Mouse (Mus musculus) heart, embryonic 16.5 days (tissue): ENCODE measurements around the gene Tacc2. TPM values are rescaled to one million over a fixed set of nuclear protein-coding genes. Genes with fewer than 3 reads are reported as not detected.

Experiments used
- ATAC-seq: fragments of 200-750 bp; cut with Nextera tagmentation; replicated peaks from 2 replicates; pipeline ENCODE4 v1.8.0; 2017; ENCODE audit warnings: moderate number of reproducible peaks; ENCODE audit not compliant: insufficient read depth, low FRiP score; ENCODE audit errors: extremely low read depth
- H3K27ac ChIP-seq: fragments of 300-500 bp; sonication (generic); 2 replicates; pipeline ENCODE4 v1.5.1; 2014; ENCODE audit warnings: mild to moderate bottlenecking, low read length, control low read depth, moderate library complexity
- H3K27me3 ChIP-seq: fragments of 300-500 bp; sonication (generic); 2 replicates; pipeline ENCODE4 v1.6.1; 2014; ENCODE audit warnings: low read length, mixed read lengths; ENCODE audit not compliant: control insufficient read depth, insufficient read depth
- H3K36me3 ChIP-seq: fragments of 300-500 bp; sonication (generic); 2 replicates; pipeline ENCODE4 v1.6.1; 2014; ENCODE audit not compliant: control insufficient read depth, insufficient read depth
- H3K4me1 ChIP-seq: fragments of 300-500 bp; sonication (generic); 2 replicates; pipeline ENCODE4 v1.6.1; 2014; ENCODE audit warnings: low read length, mixed read lengths; ENCODE audit not compliant: control insufficient read depth, insufficient read depth
- H3K4me2 ChIP-seq: fragments of 300-500 bp; sonication (generic); 2 replicates; pipeline ENCODE4 v1.6.1; 2014; ENCODE audit warnings: low read depth, mild to moderate bottlenecking, control low read depth, low read length
- H3K4me3 ChIP-seq: fragments of 300-500 bp; sonication (generic); 2 replicates; pipeline ENCODE4 v1.5.1; 2014; ENCODE audit warnings: mild to moderate bottlenecking, control low read depth, low read length
- H3K9ac ChIP-seq: fragments of 300-500 bp; sonication (generic); 2 replicates; pipeline ENCODE4 v1.6.1; 2014; ENCODE audit warnings: low read length, control low read depth
- H3K9me3 ChIP-seq: fragments of 300-500 bp; sonication (generic); replicated peaks from 2 replicates; pipeline ENCODE4 v1.6.1; 2016; ENCODE audit warnings: low read length; ENCODE audit not compliant: control insufficient read depth
- WGBS: fragments of 180-500 bp; shearing (Covaris S2); extraction: QIAGEN DNeasy Blood & Tissue Kit; methylation state at CpG from one replicate; pipeline ENCODE4 v1.1.7; 2014; 5-methylcytosine and 5-hydroxymethylcytosine counted together
- polyA plus RNA-seq: library from polyadenylated mRNA; unstranded; fragments of >200 nt; fragmentation: Nextera tagmentation; extraction: Ambion mirVana; gene quantifications from 2 replicates; pipeline ENCODE4 v1.2.1, GENCODE M21; 2015

The Tacc2 gene
- polyA plus RNA-seq, 1 experiment from 2014 or later = 47.0 TPM

GRCm38 (mm10) chr7:130780866-130781419 lies 203.7 kb downstream of the Tacc2 start:
- Histone ChIP-seq H3K4me1 (peaks cover 15% of the 10 kb centered on the region), H3K27me3 (no peaks in the 10 kb centered on the region; the same call in 1 of the 2 replicates), H3K4me2 (no peak overlapping the region), H3K9me3 (no peaks in the 10 kb centered on the region), H3K9ac (no peak overlapping the region), H3K36me3 (no peaks in the 10 kb centered on the region), H3K27ac (peak overlapping the region; percentile 81), H3K4me3 (no peak overlapping the region)
- peak; percentile 74 for ATAC-seq
- 20% methylated on average over 5 of the region's 5 CpGs for WGBS

- ATAC-seq = no peak
- 72% methylated on average over 5 of the region's 5 CpGs for WGBS
- H3K4me1 ChIP-seq = peaks cover 23% of the 10 kb centered on the region
- H3K9ac ChIP-seq = no peak overlapping the region
- no peak overlapping the region for H3K27ac ChIP-seq
- no peaks in the 10 kb centered on the region; the same call in 1 of the 2 replicates for H3K27me3 ChIP-seq
- H3K9me3 ChIP-seq = no peaks in the 10 kb centered on the region
- H3K4me2 ChIP-seq = no peak overlapping the region
- H3K36me3 ChIP-seq = no peaks in the 10 kb centered on the region
- no peak overlapping the region for H3K4me3 ChIP-seq
Observed at GRCm38 (mm10) chr7:130782501-130783050, 205.3 kb downstream of the Tacc2 start.

- peak; percentile 28; the same call in 1 of the 2 replicates for ATAC-seq
- Histone ChIP-seq H3K27ac (no peak overlapping the region), H3K9me3 (no peaks in the 10 kb centered on the region), H3K36me3 (no peaks in the 10 kb centered on the region), H3K4me3 (no peak overlapping the region), H3K4me1 (peaks cover 15% of the 10 kb centered on the region), H3K9ac (no peak overlapping the region), H3K4me2 (no peak overlapping the region), H3K27me3 (no peaks in the 10 kb centered on the region; the same call in 1 of the 2 replicates)
- WGBS = 37% methylated on average over 12 of the region's 12 CpGs
Observed at GRCm38 (mm10) chr7:130785923-130786575, 208.8 kb downstream of the Tacc2 start.

GRCm38 (mm10) chr7:130786708-130787107 lies 209.5 kb downstream of the Tacc2 start:
- Histone ChIP-seq H3K9me3 (no peaks in the 10 kb centered on the region), H3K4me2 (no peak overlapping the region), H3K27me3 (no peaks in the 10 kb centered on the region; the same call in 1 of the 2 replicates), H3K36me3 (no peaks in the 10 kb centered on the region), H3K9ac (no peak overlapping the region), H3K4me1 (peaks cover 9% of the 10 kb centered on the region), H3K27ac (no peak overlapping the region), H3K4me3 (no peak overlapping the region)
- 0 out of 2 replicates have a peak, but pooled peaks have one; percentile 15 for ATAC-seq
- 48% methylated on average over 5 of the region's 5 CpGs for WGBS

GRCm38 (mm10) chr7:130787537-130787936 lies 210.3 kb downstream of the Tacc2 start:
- H3K36me3 ChIP-seq = no peaks in the 10 kb centered on the region
- WGBS = 92% methylated on average over 4 of the region's 4 CpGs
- no peak overlapping the region for H3K4me2 ChIP-seq
- no peaks in the 10 kb centered on the region for H3K9me3 ChIP-seq
- H3K4me1 ChIP-seq = peaks cover 9% of the 10 kb centered on the region
- H3K4me3 ChIP-seq = no peak overlapping the region
- no peak overlapping the region for H3K27ac ChIP-seq
- no peaks in the 10 kb centered on the region; the same call in 1 of the 2 replicates for H3K27me3 ChIP-seq
- H3K9ac ChIP-seq = no peak overlapping the region
- ATAC-seq = no peak

GRCm38 (mm10) chr7:130788950-130789349 lies 211.7 kb downstream of the Tacc2 start:
- H3K36me3 ChIP-seq = no peaks in the 10 kb centered on the region
- H3K4me3 ChIP-seq = no peak overlapping the region
- ATAC-seq = no peak
- H3K27me3 ChIP-seq = no peaks in the 10 kb centered on the region
- H3K9me3 ChIP-seq = no peaks in the 10 kb centered on the region
- no peak overlapping the region for H3K27ac ChIP-seq
- H3K9ac ChIP-seq = no peak overlapping the region
- peaks cover 9% of the 10 kb centered on the region for H3K4me1 ChIP-seq
- WGBS = 89% methylated on average over 3 of the region's 3 CpGs
- no peak overlapping the region for H3K4me2 ChIP-seq

GRCm38 (mm10) chr7:130789456-130789855 lies 212.2 kb downstream of the Tacc2 start:
- no peak for ATAC-seq
- H3K4me3 ChIP-seq = no peak overlapping the region
- WGBS = 90% methylated on average over 7 of the region's 7 CpGs

GRCm38 (mm10) chr7:130793671-130794070 lies 216.4 kb downstream of the Tacc2 start:
- WGBS = 69% methylated on average over 9 of the region's 9 CpGs
- Histone ChIP-seq H3K4me3 (no peak overlapping the region), H3K27me3 (no peaks in the 10 kb centered on the region), H3K9ac (no peak overlapping the region), H3K9me3 (no peaks in the 10 kb centered on the region), H3K4me2 (no peak overlapping the region), H3K36me3 (no peaks in the 10 kb centered on the region), H3K4me1 (no peaks in the 10 kb centered on the region; the same call in 1 of the 2 replicates), H3K27ac (no peak overlapping the region)
- no peak for ATAC-seq

More at GRCm38 (mm10) chr7:130789456-130789855, 212.2 kb downstream of the Tacc2 start:
- Histone ChIP-seq H3K27me3 (no peaks in the 10 kb centered on the region), H3K9ac (no peak overlapping the region), H3K36me3 (no peaks in the 10 kb centered on the region), H3K4me1 (peaks cover 9% of the 10 kb centered on the region), H3K4me2 (no peak overlapping the region), H3K27ac (no peak overlapping the region), H3K9me3 (no peaks in the 10 kb centered on the region)

- Histone ChIP-seq H3K36me3 (no peaks in the 10 kb centered on the region), H3K9ac (no peak overlapping the region), H3K9me3 (no peaks in the 10 kb centered on the region), H3K4me2 (no peak overlapping the region), H3K27ac (no peak overlapping the region), H3K4me3 (no peak overlapping the region), H3K27me3 (no peaks in the 10 kb centered on the region), H3K4me1 (no peaks in the 10 kb centered on the region; the same call in 1 of the 2 replicates)
- WGBS = 61% methylated on average over 8 of the region's 8 CpGs
- ATAC-seq = no peak
Observed at GRCm38 (mm10) chr7:130796786-130797185, 219.5 kb downstream of the Tacc2 start.
